16 mouse cellular contexts compared by ENCODE assay signal in genomic region chr4:105747800-105748592, GRCm38 (mm10). TPM values are rescaled to one million over a fixed set of nuclear protein-coding genes. Genes with fewer than 3 reads are reported as not detected.
DNase-seq lines count a peak whose midpoint lies in the region; ATAC-seq lines count a peak whose summit lies in the region.
"Had no signal": no experiment of that assay in that cellular context is flagged by ENCODE, and none has a peak within 500 bp of the region (broad histone marks: within the 10 kb centered on the region; RNA-seq: fewer than 3 reads in every experiment).

No protein-coding gene starts in this region.

- no peaks in the 10 kb centered on the region for H3K9me3 ChIP-seq in intestine, embryonic 15.5 days
- H3K9me3 ChIP-seq in hindbrain, embryonic 16.5 days (ENCODE audit: control insufficient read depth, low read length), result no peaks in the 10 kb centered on the region
- H3K9me3 ChIP-seq: liver, embryonic 13.5 days; midbrain, embryonic 15.5 days had no signal

- no peak overlapping the region for H3K27ac ChIP-seq in intestine, embryonic 15.5 days
- no peak overlapping the region for H3K27ac ChIP-seq in hindbrain, embryonic 16.5 days (ENCODE audit: low read depth, low read length)
- H3K27ac ChIP-seq: liver, embryonic 13.5 days; midbrain, embryonic 15.5 days had no signal

- no peaks in the 10 kb centered on the region for H3K27me3 ChIP-seq in intestine, embryonic 15.5 days (replicated peaks)
- no peaks in the 10 kb centered on the region for H3K27me3 ChIP-seq in hindbrain, embryonic 16.5 days (replicated peaks; ENCODE audit: control insufficient read depth, insufficient read depth, low read length)
- H3K27me3 ChIP-seq: liver, embryonic 13.5 days; midbrain, embryonic 15.5 days had no signal

- H3K4me2 ChIP-seq in intestine, embryonic 15.5 days (replicated peaks), result no peak overlapping the region
- no peak overlapping the region for H3K4me2 ChIP-seq in hindbrain, embryonic 16.5 days (ENCODE audit: low read length)
- H3K4me2 ChIP-seq: liver, embryonic 13.5 days; midbrain, embryonic 15.5 days had no signal

- WGBS in intestine, embryonic 15.5 days, result 61% methylated on average over 7 of the region's 7 CpGs
- WGBS in hindbrain, embryonic 16.5 days, result 81% methylated on average over 7 of the region's 7 CpGs

- H3K9ac ChIP-seq in intestine, embryonic 15.5 days, result no peak overlapping the region
- no peak overlapping the region for H3K9ac ChIP-seq in hindbrain, embryonic 16.5 days (ENCODE audit: low read depth, low read length)
- H3K9ac ChIP-seq: liver, embryonic 13.5 days; midbrain, embryonic 15.5 days had no signal

- DNase-seq in adrenal gland, adult 8-10 months, result peak; percentile 18
- no peak for DNase-seq in adrenal gland, postnatal 25 days
- DNase-seq in kidney, adult 11 months, result peak; percentile 3
- no peak for DNase-seq in kidney, postnatal 14 days
- peak; percentile 47 for DNase-seq in NIH3T3 (ENCODE audit: low read depth)
- peak; percentile 25 for DNase-seq in lung, postnatal 14 days
- DNase-seq: heart, postnatal 14 days; liver, embryonic 13.5 days had no signal

- no peak for ATAC-seq in intestine, embryonic 15.5 days
- no peak for ATAC-seq in hindbrain, embryonic 16.5 days
- ATAC-seq: midbrain, embryonic 15.5 days had no signal

- H3K4me1 ChIP-seq in intestine, embryonic 15.5 days (replicated peaks), result no peaks in the 10 kb centered on the region
- H3K4me1 ChIP-seq in hindbrain, embryonic 16.5 days (ENCODE audit: control insufficient read depth, insufficient read depth, low read depth, low read length), result no peaks in the 10 kb centered on the region
- H3K4me1 ChIP-seq: liver, embryonic 13.5 days; midbrain, embryonic 15.5 days had no signal

- no peaks in the 10 kb centered on the region for H3K36me3 ChIP-seq in intestine, embryonic 15.5 days
- no peaks in the 10 kb centered on the region for H3K36me3 ChIP-seq in hindbrain, embryonic 16.5 days (ENCODE audit: control insufficient read depth, insufficient read depth, low read length)
- H3K36me3 ChIP-seq: liver, embryonic 13.5 days; midbrain, embryonic 15.5 days had no signal

- H3K4me3 ChIP-seq in intestine, embryonic 15.5 days (replicated peaks), result no peak overlapping the region
- H3K4me3 ChIP-seq in hindbrain, embryonic 16.5 days (ENCODE audit: low read length), result no peak overlapping the region
- H3K4me3 ChIP-seq: liver, embryonic 13.5 days; midbrain, embryonic 15.5 days had no signal

RNA-seq across cellular contexts. Expression of gene Gm12728, which starts 41.7 kb away (rescaled TPM):
- not detected for total RNA-seq in adrenal gland, adult 8-10 months (2022)
- total RNA-seq in adrenal gland, postnatal 25 days (2021), result not detected in 2 replicates
- polyA plus RNA-seq in intestine, embryonic 15.5 days (2015; fragmentation: Nextera tagmentation; extraction: Ambion mirVana), result not detected in 2 replicates
- not detected in 2 replicates for polyA plus RNA-seq in hindbrain, embryonic 16.5 days (2015; fragmentation: Nextera tagmentation; extraction: Ambion mirVana)
- total RNA-seq: heart, postnatal 14 days; left cerebral cortex, adult 18-20 months; neutrophil, adult 5-6 weeks had no signal
- polyA plus RNA-seq: embryonic facial prominence, embryonic 11.5 days; liver, embryonic 13.5 days; midbrain, embryonic 15.5 days; small intestine, adult 2 months; urinary bladder, adult 2 months had no signal

Comparison
In these comparisons a context has a peak if more than half of its experiments do, and no peak if none do; other contexts are left out.
1. DNase-seq: peak in adrenal gland, adult 8-10 months (single experiment), kidney, adult 11 months (single experiment), NIH3T3 (single experiment) and lung, postnatal 14 days (single experiment); none in adrenal gland, postnatal 25 days (single experiment) and kidney, postnatal 14 days (single experiment).